ENCODE assay signal across 24 mouse cellular contexts in genomic region chr1:152935476-152935875, GRCm38 (mm10). TPM values are rescaled to one million over a fixed set of nuclear protein-coding genes. Genes with fewer than 3 reads are reported as not detected.
DNase-seq lines count a peak whose midpoint lies in the region; ATAC-seq and TF ChIP-seq lines count a peak whose summit lies in the region.
"Had no signal": no experiment of that assay in that cellular context is flagged by ENCODE, and none has a peak within 500 bp of the region (broad histone marks: within the 10 kb centered on the region; RNA-seq: fewer than 3 reads in every experiment).

No protein-coding gene starts in this region.

- no peak for TF ChIP-seq CTCF in hindbrain, postnatal 0 days (IDR thresholded peaks at IDR 0.05; ENCODE audit: low read depth)
- TF ChIP-seq CTCF in brain, embryonic 14.5 days (IDR thresholded peaks at IDR 0.05; ENCODE audit: borderline replicate concordance, extremely low read depth, insufficient read depth, insufficient read length), result no peak

- no peak for TF ChIP-seq POLR2A in brain, embryonic 14.5 days (IDR thresholded peaks at IDR 0.05; ENCODE audit: borderline replicate concordance, extremely low read depth, insufficient read depth, insufficient read length, poor library complexity, severe bottlenecking)

- H3K36me3 ChIP-seq in hindbrain, postnatal 0 days (ENCODE audit: insufficient read depth, low read length), result no peaks in the 10 kb centered on the region
- H3K36me3 ChIP-seq in hindbrain, embryonic 13.5 days, result no peaks in the 10 kb centered on the region
- H3K36me3 ChIP-seq: embryonic facial prominence, embryonic 12.5 days; embryonic facial prominence, embryonic 15.5 days; G1E; hindbrain, embryonic 12.5 days had no signal

- peak; percentile 17 for DNase-seq in hindbrain, postnatal 0 days (ENCODE audit: low spot score)
- DNase-seq in Muller cell, postnatal 12 days (ENCODE audit: inconsistent ontology term), result peak; percentile 4
- peak; percentile 50 for DNase-seq in brain, embryonic 14.5 days (ENCODE audit: low read depth)
- DNase-seq in telencephalon, adult 2 months (ENCODE audit: low read depth, low spot score), result peak; percentile 4
- no peak for DNase-seq in cerebellum, adult 11-12 months
- no peak for DNase-seq in gastrocnemius, postnatal 14 days
- DNase-seq: adrenal gland, adult 2 months; adrenal gland, postnatal 14 days; B cell, adult 2 months; cerebellum, adult 2 months; cerebellum, adult 9-11 months; cerebellum, postnatal 25 days; gastrocnemius, postnatal 10 days had no signal

- H3K9me3 ChIP-seq in hindbrain, postnatal 0 days (ENCODE audit: low read length), result no peaks in the 10 kb centered on the region
- H3K9me3 ChIP-seq in hindbrain, embryonic 13.5 days, result no peaks in the 10 kb centered on the region
- H3K9me3 ChIP-seq: embryonic facial prominence, embryonic 12.5 days; embryonic facial prominence, embryonic 15.5 days; G1E; hindbrain, embryonic 12.5 days had no signal

- no peaks in the 10 kb centered on the region for H3K27me3 ChIP-seq in hindbrain, postnatal 0 days (ENCODE audit: insufficient read depth, low read length)
- no peaks in the 10 kb centered on the region for H3K27me3 ChIP-seq in hindbrain, embryonic 13.5 days
- H3K27me3 ChIP-seq: CH12.LX; embryonic facial prominence, embryonic 12.5 days; embryonic facial prominence, embryonic 15.5 days; hindbrain, embryonic 12.5 days had no signal

- no peak overlapping the region for H3K27ac ChIP-seq in hindbrain, postnatal 0 days
- H3K27ac ChIP-seq in hindbrain, embryonic 13.5 days, result no peak overlapping the region
- H3K27ac ChIP-seq: embryonic facial prominence, embryonic 12.5 days; embryonic facial prominence, embryonic 15.5 days; hindbrain, embryonic 12.5 days had no signal

- intact Hi-C loops in gastrocnemius, postnatal 14 days (cut with DNase I; ENCODE audit: low total_unique reads), result no loop called here

- no peak overlapping the region for H3K4me2 ChIP-seq in hindbrain, postnatal 0 days (ENCODE audit: low read depth, low read length)
- no peak overlapping the region for H3K4me2 ChIP-seq in hindbrain, embryonic 13.5 days
- H3K4me2 ChIP-seq: embryonic facial prominence, embryonic 12.5 days; embryonic facial prominence, embryonic 15.5 days; heart, embryonic 11.5 days; hindbrain, embryonic 12.5 days had no signal

- no peak overlapping the region for H3K9ac ChIP-seq in hindbrain, postnatal 0 days (replicated peaks; ENCODE audit: low read length)
- H3K9ac ChIP-seq in hindbrain, embryonic 13.5 days, result no peak overlapping the region
- H3K9ac ChIP-seq: embryonic facial prominence, embryonic 12.5 days; embryonic facial prominence, embryonic 15.5 days; hindbrain, embryonic 12.5 days had no signal

- no peak overlapping the region for H3K4me3 ChIP-seq in hindbrain, postnatal 0 days (ENCODE audit: low read length)
- H3K4me3 ChIP-seq in hindbrain, embryonic 13.5 days, result no peak overlapping the region
- H3K4me3 ChIP-seq: embryonic facial prominence, embryonic 12.5 days; embryonic facial prominence, embryonic 15.5 days; hindbrain, embryonic 12.5 days had no signal

- no peak for ATAC-seq in hindbrain, postnatal 0 days
- ATAC-seq in hindbrain, embryonic 13.5 days (ENCODE audit: low FRiP score), result no peak
- ATAC-seq: forebrain, embryonic 16.5 days; hindbrain, embryonic 16.5 days; inflammation-experienced regulatory T-cells, adult 6 months had no signal

- H3K4me1 ChIP-seq in hindbrain, postnatal 0 days (ENCODE audit: insufficient read depth, low read length), result no peaks in the 10 kb centered on the region; the same call in 1 of the 2 replicates
- no peaks in the 10 kb centered on the region for H3K4me1 ChIP-seq in hindbrain, embryonic 13.5 days (replicated peaks)
- H3K4me1 ChIP-seq: embryonic facial prominence, embryonic 15.5 days; hindbrain, embryonic 12.5 days had no signal

- 53% methylated on average over 6 of the region's 6 CpGs for WGBS in hindbrain, postnatal 0 days
- WGBS in hindbrain, embryonic 13.5 days, result 53% methylated on average over 6 of the region's 6 CpGs

RNA-seq across cellular contexts. Expression of gene Nmnat2, which starts 19.3 kb away (rescaled TPM):
- total RNA-seq in hindbrain, postnatal 0 days (2014; rRNA removed), result 120 and 121 TPM in 2 replicates
- polyA plus RNA-seq in hindbrain, postnatal 0 days (2015; fragmentation: Nextera tagmentation; extraction: Ambion mirVana), result 58.0 and 70.5 TPM in 2 replicates
- 68.0 and 70.2 TPM in 2 replicates for polyA plus RNA-seq in hindbrain, embryonic 13.5 days (2015; fragmentation: Nextera tagmentation; extraction: Ambion mirVana)
- polyA plus RNA-seq in brain, embryonic 14.5 days (2012; rRNA removed), result 59.3 and 82.4 TPM in 2 replicates
- 1 to 10 TPM in 1 of 2 experiments, under 1 TPM in 1; 0.51 to 1.1 TPM for total RNA-seq in gastrocnemius, postnatal 14 days (2021)
- total RNA-seq: hematopoietic stem cell, adult 5-6 weeks had no signal
- polyA plus RNA-seq: G1E had no signal

RNA-seq across cellular contexts. Expression of gene Smg7, which starts 33.0 kb away (rescaled TPM):
- total RNA-seq in hindbrain, postnatal 0 days (2014; rRNA removed), result 60.8 and 65.0 TPM in 2 replicates
- polyA plus RNA-seq in hindbrain, postnatal 0 days (2015; fragmentation: Nextera tagmentation; extraction: Ambion mirVana), result 24.6 and 26.9 TPM in 2 replicates
- 33.8 and 37.1 TPM in 2 replicates for polyA plus RNA-seq in hindbrain, embryonic 13.5 days (2015; fragmentation: Nextera tagmentation; extraction: Ambion mirVana)
- 43.1 and 53.7 TPM in 2 replicates for polyA plus RNA-seq in brain, embryonic 14.5 days (2012; rRNA removed)
- total RNA-seq in gastrocnemius, postnatal 14 days (2021), result 10 to 100 TPM; 33.9 to 34.4 TPM

Comparison
In these comparisons a context has a peak if more than half of its experiments do, and no peak if none do; other contexts are left out.
1. DNase-seq: peak in hindbrain, postnatal 0 days (single experiment), Muller cell, postnatal 12 days (single experiment), brain, embryonic 14.5 days (single experiment) and telencephalon, adult 2 months (single experiment); none in cerebellum, adult 11-12 months (single experiment) and gastrocnemius, postnatal 14 days (single experiment).